Mouse (Mus musculus) liver, embryonic 11.5 days (tissue): ENCODE measurements around the gene Appbp2. TPM values are rescaled to one million over a fixed set of nuclear protein-coding genes. Genes with fewer than 3 reads are reported as not detected.

Experiments
- ATAC-seq: fragments of 200-750 bp; cut with Nextera tagmentation; replicated peaks from 2 replicates; pipeline ENCODE4 v1.8.0; 2017; ENCODE audit warnings: moderate number of reproducible peaks, mild to moderate bottlenecking, moderate TSS enrichment, moderate library complexity; ENCODE audit not compliant: low FRiP score
- DNase-seq: peaks from one replicate; pipeline ENCODE4 v3.0.0-alpha.2; 2017; ENCODE audit warnings: low spot score
- H3K27ac ChIP-seq: fragments of 300-500 bp; sonication (generic); 2 replicates; pipeline ENCODE4 v1.5.1; 2014; ENCODE audit warnings: mild to moderate bottlenecking, low read depth, low read length, control low read depth
- H3K27me3 ChIP-seq: fragments of 300-500 bp; sonication (generic); replicated peaks from 2 replicates; pipeline ENCODE4 v1.6.1; 2014; ENCODE audit warnings: low read length, mixed read lengths; ENCODE audit not compliant: control insufficient read depth, insufficient read depth
- H3K36me3 ChIP-seq: fragments of 300-500 bp; sonication (generic); 2 replicates; pipeline ENCODE4 v1.6.1; 2014; ENCODE audit warnings: mild to moderate bottlenecking, low read length, moderate library complexity, mixed read lengths; ENCODE audit not compliant: control insufficient read depth, insufficient read depth
- H3K4me1 ChIP-seq: fragments of 300-500 bp; sonication (generic); replicated peaks from 2 replicates; pipeline ENCODE4 v1.6.1; 2014; ENCODE audit warnings: low read length, mixed read lengths; ENCODE audit not compliant: control insufficient read depth, insufficient read depth
- H3K4me2 ChIP-seq: fragments of 300-500 bp; sonication (generic); 2 replicates; pipeline ENCODE4 v1.6.1; 2014; ENCODE audit warnings: mild to moderate bottlenecking, control low read depth, moderate library complexity
- H3K4me3 ChIP-seq: fragments of 300-500 bp; sonication (generic); 2 replicates; pipeline ENCODE4 v1.5.1; 2014; ENCODE audit warnings: low read depth, low read length, control low read depth
- H3K9ac ChIP-seq: fragments of 300-500 bp; sonication (generic); 2 replicates; pipeline ENCODE4 v1.6.1; 2014; ENCODE audit warnings: low read depth, low read length, control low read depth
- H3K9me3 ChIP-seq: fragments of 300-500 bp; sonication (generic); 2 replicates; pipeline ENCODE4 v1.6.1; 2016; ENCODE audit warnings: low read length, inconsistent platforms, mixed read lengths; ENCODE audit not compliant: control insufficient read depth
- WGBS: fragments of 180-500 bp; shearing (Covaris S2); extraction: QIAGEN DNeasy Blood & Tissue Kit; methylation state at CpG from one replicate; pipeline ENCODE4 v1.1.7; 2014; 5-methylcytosine and 5-hydroxymethylcytosine counted together
- polyA plus RNA-seq: library from polyadenylated mRNA; unstranded; fragments of >200 nt; fragmentation: Nextera tagmentation; extraction: Ambion mirVana; gene quantifications from 2 replicates; pipeline ENCODE4 v1.2.1, GENCODE M21; 2014

The Appbp2 gene
- polyA plus RNA-seq, 1 experiment from 2014 or later: 37.1 TPM

GRCm38 (mm10) chr11:85248151-85248550 is 13.2 kb upstream of the Appbp2 start:
- DNase-seq (no peak), ATAC-seq (no peak)
- no peaks in the 10 kb centered on the region for H3K27me3 ChIP-seq
- H3K9me3 ChIP-seq: no peaks in the 10 kb centered on the region
- no peak overlapping the region for H3K9ac ChIP-seq
- H3K27ac ChIP-seq: no peak overlapping the region
- H3K4me1 ChIP-seq: peaks cover 7% of the 10 kb centered on the region
- no peak overlapping the region for H3K4me3 ChIP-seq
- no peak overlapping the region for H3K4me2 ChIP-seq
- H3K36me3 ChIP-seq: no peaks in the 10 kb centered on the region
- 91% methylated on average over 2 of the region's 2 CpGs for WGBS

- H3K4me3 ChIP-seq: no peak overlapping the region
- no peaks in the 10 kb centered on the region for H3K27me3 ChIP-seq
- no peaks in the 10 kb centered on the region for H3K9me3 ChIP-seq
- H3K4me1 ChIP-seq: no peaks in the 10 kb centered on the region
- H3K4me2 ChIP-seq: no peak overlapping the region
- no peak for DNase-seq
- H3K27ac ChIP-seq: no peak overlapping the region
- H3K36me3 ChIP-seq: no peaks in the 10 kb centered on the region
- no peak for ATAC-seq
- 88% methylated on average over 8 of the region's 8 CpGs for WGBS
- no peak overlapping the region for H3K9ac ChIP-seq
These were observed 6.3 kb upstream of the Appbp2 start for GRCm38 (mm10) chr11:85241226-85241625.

GRCm38 (mm10) chr11:85240211-85240610 is 5.3 kb upstream of the Appbp2 start:
- 91% methylated on average over 3 of the region's 3 CpGs for WGBS
- ATAC-seq: no peak

GRCm38 (mm10) chr11:85234363-85234989 is 454 bp downstream of the Appbp2 start:
- DNase-seq (peak; percentile 87), ATAC-seq (peak; percentile 91)
- peaks cover 7% of the 10 kb centered on the region for H3K4me1 ChIP-seq
- H3K36me3 ChIP-seq: no peaks in the 10 kb centered on the region; the same call in 1 of the 2 replicates
- peak overlapping the region; percentile 85 for H3K4me2 ChIP-seq
- H3K9ac ChIP-seq: peak overlapping the region; percentile 93
- no peaks in the 10 kb centered on the region for H3K27me3 ChIP-seq
- H3K4me3 ChIP-seq: peak overlapping the region; percentile 91
- under 1% methylated on average over 67 of the region's 70 CpGs for WGBS
- peak overlapping the region; percentile 97 for H3K27ac ChIP-seq
- no peaks in the 10 kb centered on the region for H3K9me3 ChIP-seq

More at GRCm38 (mm10) chr11:85240211-85240610, 5.3 kb upstream of the Appbp2 start:
- H3K4me1 ChIP-seq: no peaks in the 10 kb centered on the region; the same call in 1 of the 2 replicates
- H3K4me2 ChIP-seq: no peak overlapping the region
- no peaks in the 10 kb centered on the region for H3K27me3 ChIP-seq
- H3K27ac ChIP-seq: no peak overlapping the region
- no peak for DNase-seq
- H3K4me3 ChIP-seq: no peak overlapping the region
- H3K9me3 ChIP-seq: no peaks in the 10 kb centered on the region
- H3K9ac ChIP-seq: no peak overlapping the region
- H3K36me3 ChIP-seq: no peaks in the 10 kb centered on the region

GRCm38 (mm10) chr11:85233676-85234210 is 1.2 kb downstream of the Appbp2 start:
- DNase-seq (no peak), ATAC-seq (no peak)
- H3K4me3 ChIP-seq: peak overlapping the region; percentile 91
- H3K27ac ChIP-seq: peak overlapping the region; percentile 97; the same call in 1 of the 2 replicates
- H3K9ac ChIP-seq: peak overlapping the region; percentile 93
- no peaks in the 10 kb centered on the region for H3K9me3 ChIP-seq
- H3K27me3 ChIP-seq: no peaks in the 10 kb centered on the region
- 12% methylated on average over 9 of the region's 9 CpGs for WGBS
- peak overlapping the region; percentile 85 for H3K4me2 ChIP-seq
- H3K36me3 ChIP-seq: no peaks in the 10 kb centered on the region; the same call in 1 of the 2 replicates
- peaks cover 7% of the 10 kb centered on the region for H3K4me1 ChIP-seq

GRCm38 (mm10) chr11:85223248-85223647 is 11.7 kb downstream of the Appbp2 start:
- H3K4me1 ChIP-seq: no peaks in the 10 kb centered on the region
- no peak overlapping the region for H3K4me2 ChIP-seq
- H3K9me3 ChIP-seq: no peaks in the 10 kb centered on the region; the same call in 1 of the 2 replicates
- WGBS: 92% methylated on average over 3 of the region's 3 CpGs
- no peak for DNase-seq
- no peaks in the 10 kb centered on the region for H3K27me3 ChIP-seq
- H3K9ac ChIP-seq: no peak overlapping the region
- H3K27ac ChIP-seq: no peak overlapping the region
- H3K4me3 ChIP-seq: no peak overlapping the region
- peaks cover 7% of the 10 kb centered on the region; the same call in 1 of the 2 replicates for H3K36me3 ChIP-seq
- ATAC-seq: no peak

GRCm38 (mm10) chr11:85222561-85222960 is 12.4 kb downstream of the Appbp2 start:
- Histone ChIP-seq H3K36me3 (peaks cover 7% of the 10 kb centered on the region; the same call in 1 of the 2 replicates), H3K27me3 (no peaks in the 10 kb centered on the region), H3K9me3 (no peaks in the 10 kb centered on the region; the same call in 1 of the 2 replicates), H3K4me2 (no peak overlapping the region), H3K9ac (no peak overlapping the region), H3K4me3 (no peak overlapping the region), H3K27ac (no peak overlapping the region), H3K4me1 (no peaks in the 10 kb centered on the region)
- ATAC-seq (no peak), DNase-seq (no peak)
- 94% methylated on average over 6 of the region's 6 CpGs for WGBS

- WGBS: 86% methylated on average over 3 of the region's 3 CpGs
- no peak for DNase-seq
- ATAC-seq: no peak
These were observed 15.9 kb downstream of the Appbp2 start for GRCm38 (mm10) chr11:85219014-85219413.

GRCm38 (mm10) chr11:85214679-85215078 is 20.3 kb downstream of the Appbp2 start:
- WGBS: 85% methylated on average over 3 of the region's 3 CpGs
- Histone ChIP-seq H3K27ac (no peak overlapping the region), H3K9me3 (no peaks in the 10 kb centered on the region), H3K4me3 (no peak overlapping the region), H3K4me1 (no peaks in the 10 kb centered on the region; the same call in 1 of the 2 replicates), H3K9ac (no peak overlapping the region), H3K4me2 (no peak overlapping the region), H3K27me3 (no peaks in the 10 kb centered on the region), H3K36me3 (peaks cover 18% of the 10 kb centered on the region)
- DNase-seq (no peak), ATAC-seq (no peak)

More at GRCm38 (mm10) chr11:85219014-85219413, 15.9 kb downstream of the Appbp2 start:
- no peak overlapping the region for H3K27ac ChIP-seq
- H3K4me2 ChIP-seq: no peak overlapping the region
- H3K9me3 ChIP-seq: no peaks in the 10 kb centered on the region
- peaks cover 12% of the 10 kb centered on the region for H3K36me3 ChIP-seq
- no peak overlapping the region for H3K9ac ChIP-seq
- H3K4me3 ChIP-seq: no peak overlapping the region
- H3K27me3 ChIP-seq: no peaks in the 10 kb centered on the region
- H3K4me1 ChIP-seq: no peaks in the 10 kb centered on the region
